Mouse (Mus musculus) embryonic facial prominence, embryonic 11.5 days (tissue): ENCODE measurements at regions not wholly inside any gene's neighbourhood (a gene's known extent, or its start where the extent isn't known, plus 50 kb on each side); places are given as distances from the start of the nearest gene placed in this dataset.
A peak's percentile ranks its signal among the peaks of the same experiment; 100 is the strongest.

Experiments used
- ATAC-seq: fragments of 200-750 bp; cut with Nextera tagmentation; replicated peaks from 2 replicates; pipeline ENCODE4 v1.8.0; 2017; ENCODE audit warnings: low read depth; ENCODE audit not compliant: insufficient number of reproducible peaks, low FRiP score, low TSS enrichment
- DNase-seq: peaks from one replicate; pipeline ENCODE4 v3.0.0-alpha.2; 2015; ENCODE audit warnings: low spot score
- H3K27ac ChIP-seq: fragments of 300-500 bp; sonication (generic); replicated peaks from 2 replicates; pipeline ENCODE4 v1.5.1; 2014; ENCODE audit warnings: mild to moderate bottlenecking, low read depth, low read length, control low read depth
- H3K27me3 ChIP-seq: fragments of 300-500 bp; sonication (generic); 2 replicates; pipeline ENCODE4 v1.6.1; 2014; ENCODE audit warnings: mild to moderate bottlenecking, low read length, moderate library complexity, mixed read lengths; ENCODE audit not compliant: control insufficient read depth, insufficient read depth
- H3K36me3 ChIP-seq: fragments of 300-500 bp; sonication (generic); replicated peaks from 2 replicates; pipeline ENCODE4 v1.6.1; 2014; ENCODE audit warnings: low read depth, mild to moderate bottlenecking, low read length, moderate library complexity, mixed read lengths; ENCODE audit not compliant: control insufficient read depth, insufficient read depth
- H3K4me1 ChIP-seq: fragments of 300-500 bp; sonication (generic); 2 replicates; pipeline ENCODE4 v1.6.1; 2014; ENCODE audit warnings: low read length, mixed read lengths; ENCODE audit not compliant: control insufficient read depth, insufficient read depth
- H3K4me2 ChIP-seq: fragments of 300-500 bp; sonication (generic); 2 replicates; pipeline ENCODE4 v1.6.1; 2014; ENCODE audit warnings: low read depth, mild to moderate bottlenecking, control low read depth, low read length, moderate library complexity
- H3K4me3 ChIP-seq: fragments of 300-500 bp; sonication (generic); 2 replicates; pipeline ENCODE4 v1.5.1; 2014; ENCODE audit warnings: low read depth, low read length, control low read depth
- H3K9ac ChIP-seq: fragments of 300-500 bp; sonication (generic); replicated peaks from 2 replicates; pipeline ENCODE4 v1.6.1; 2014; ENCODE audit warnings: mild to moderate bottlenecking, control low read depth, low read length
- H3K9me3 ChIP-seq: fragments of 300-500 bp; sonication (generic); replicated peaks from 2 replicates; pipeline ENCODE4 v1.6.1; 2016; ENCODE audit warnings: mild to moderate bottlenecking, low read length, inconsistent platforms, mixed read lengths; ENCODE audit not compliant: control insufficient read depth
- WGBS: fragments of 180-500 bp; shearing (Covaris S2); extraction: QIAGEN DNeasy Blood & Tissue Kit; methylation state at CpG from one replicate; pipeline ENCODE4 v1.1.7; 2014; 5-methylcytosine and 5-hydroxymethylcytosine counted together

DNA sequence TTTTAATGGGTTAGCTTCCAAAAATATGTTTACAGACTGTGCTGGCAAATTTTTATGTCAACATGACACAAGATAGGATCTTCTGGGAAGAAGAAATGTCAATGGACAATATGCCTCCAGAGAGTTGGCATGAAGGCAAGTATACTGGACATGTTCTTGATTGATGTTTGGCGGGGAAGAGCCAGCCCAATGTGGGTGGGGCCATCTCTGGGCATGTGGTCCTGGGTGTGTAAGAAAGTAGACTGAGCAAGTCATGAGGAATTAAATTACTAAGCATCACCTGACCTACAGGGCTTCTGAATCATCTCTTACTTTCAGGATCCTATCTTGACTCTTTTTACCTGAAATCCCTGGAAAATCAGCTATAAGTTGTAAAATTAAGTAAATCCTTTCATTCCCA is 525.0 kb upstream of the Grm7 start:
- DNase-seq (no peak), ATAC-seq (no peak)
- WGBS = 88% methylated on average over 1 of the region's 1 CpGs
- Histone ChIP-seq H3K4me3 (no peak overlapping the region), H3K27ac (no peak overlapping the region), H3K9me3 (no peaks in the 10 kb centered on the region), H3K9ac (no peak overlapping the region), H3K27me3 (no peaks in the 10 kb centered on the region), H3K4me2 (no peak overlapping the region), H3K4me1 (no peaks in the 10 kb centered on the region), H3K36me3 (no peaks in the 10 kb centered on the region)

DNA sequence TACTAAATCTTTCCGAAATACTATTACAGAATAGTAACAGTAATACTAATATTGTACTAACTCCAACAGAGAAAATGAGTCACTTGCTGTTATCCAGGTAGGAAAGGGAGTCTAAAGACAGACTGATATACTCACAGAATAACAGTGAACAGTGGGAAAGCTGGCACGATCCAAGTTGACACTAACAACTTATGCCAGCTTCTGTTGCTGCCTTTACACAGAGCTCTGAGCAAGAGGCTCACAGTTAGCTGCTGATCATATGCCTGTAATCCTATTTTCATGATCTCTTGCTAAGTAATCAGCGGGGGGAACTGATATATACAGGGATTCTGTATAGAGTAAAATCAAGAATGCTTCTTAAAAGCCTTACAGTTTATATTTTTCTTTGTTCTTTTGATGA is 513.1 kb upstream of the Grm7 start:
- Histone ChIP-seq H3K4me2 (no peak overlapping the region), H3K9me3 (no peaks in the 10 kb centered on the region), H3K4me1 (no peaks in the 10 kb centered on the region), H3K27me3 (no peaks in the 10 kb centered on the region), H3K4me3 (no peak overlapping the region), H3K36me3 (no peaks in the 10 kb centered on the region), H3K9ac (no peak overlapping the region), H3K27ac (no peak overlapping the region)
- DNase-seq = no peak
- no peak for ATAC-seq
- WGBS = 80% methylated on average over 3 of the region's 3 CpGs

DNA sequence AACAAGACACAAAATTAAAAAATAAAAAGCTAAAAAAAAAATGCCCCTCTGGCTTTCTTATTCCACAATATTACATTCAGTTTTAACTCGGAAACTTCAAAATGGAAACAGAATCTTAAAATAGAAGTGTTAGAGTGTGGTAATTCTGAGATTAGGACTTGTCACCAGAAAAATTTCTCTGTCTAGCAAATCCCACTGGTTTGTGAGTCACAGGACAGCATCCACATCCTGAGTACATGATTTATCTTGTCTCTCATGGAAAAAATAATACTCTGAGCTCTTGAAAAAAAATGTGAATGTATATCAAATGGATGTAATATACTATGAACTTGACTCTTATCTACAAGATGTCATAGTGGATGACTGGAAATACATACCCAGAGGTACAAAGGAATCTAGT is 511.8 kb upstream of the Grm7 start:
- H3K27me3 ChIP-seq = no peaks in the 10 kb centered on the region
- no peak overlapping the region for H3K4me3 ChIP-seq
- no peaks in the 10 kb centered on the region for H3K9me3 ChIP-seq
- H3K4me2 ChIP-seq = no peak overlapping the region
- no peak overlapping the region for H3K9ac ChIP-seq
- ATAC-seq = no peak
- DNase-seq = no peak
- 90% methylated on average over 1 of the region's 1 CpGs for WGBS
- no peaks in the 10 kb centered on the region for H3K36me3 ChIP-seq
- H3K4me1 ChIP-seq = no peaks in the 10 kb centered on the region
- H3K27ac ChIP-seq = no peak overlapping the region

GRCm38 (mm10) chr6:110137043-110137650 is 508.2 kb upstream of the Grm7 start:
- 54% methylated on average over 7 of the region's 7 CpGs for WGBS
- Histone ChIP-seq H3K36me3 (no peaks in the 10 kb centered on the region), H3K27me3 (no peaks in the 10 kb centered on the region), H3K4me3 (no peak overlapping the region), H3K9me3 (no peaks in the 10 kb centered on the region), H3K27ac (no peak overlapping the region), H3K4me1 (no peaks in the 10 kb centered on the region), H3K4me2 (no peak overlapping the region), H3K9ac (no peak overlapping the region)
- peak; percentile 18 for DNase-seq
- 0 out of 2 replicates have a peak, but pooled peaks have one; percentile 34 for ATAC-seq

DNA sequence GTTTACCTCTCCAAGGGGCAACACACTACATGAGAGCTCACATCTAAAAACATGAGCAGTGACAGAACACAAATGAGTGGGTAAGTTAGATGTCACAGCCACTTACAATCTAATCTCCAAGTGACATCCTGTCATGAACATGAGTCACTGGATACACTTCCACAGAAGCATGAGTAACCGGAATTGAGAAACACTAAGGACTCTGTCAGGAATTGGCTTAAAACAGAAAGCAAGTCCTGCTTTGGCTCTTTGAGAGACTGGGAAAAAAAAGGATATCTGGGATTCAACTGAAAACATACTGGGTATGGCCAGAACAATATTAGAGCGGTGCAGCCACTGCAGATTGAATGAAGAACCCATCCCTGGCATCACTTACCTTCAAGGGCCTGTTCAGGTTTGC is 506.0 kb upstream of the Grm7 start:
- DNase-seq = no peak
- 78% methylated on average over 2 of the region's 2 CpGs for WGBS
- H3K27ac ChIP-seq = no peak overlapping the region

DNA sequence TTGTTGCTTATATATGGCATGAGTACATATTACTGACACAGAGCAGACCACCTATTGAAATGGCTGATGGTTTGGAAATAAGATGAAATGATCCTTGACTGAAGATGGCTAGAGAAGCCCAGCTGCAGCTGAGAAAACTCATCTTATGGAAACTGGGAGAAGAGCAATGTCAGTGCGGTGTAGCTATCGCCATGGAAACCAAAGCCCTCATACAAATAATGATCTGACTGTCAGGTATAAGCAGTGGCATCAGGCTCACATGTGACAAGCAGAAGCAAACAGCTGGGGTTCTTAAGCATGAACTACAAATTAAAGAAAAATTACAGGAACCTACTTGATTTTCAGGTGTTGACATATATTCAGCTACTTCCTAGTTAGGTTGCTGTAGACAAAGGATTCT is 476.8 kb upstream of the Grm7 start:
- DNase-seq (no peak), ATAC-seq (no peak)
- Histone ChIP-seq H3K36me3 (no peaks in the 10 kb centered on the region), H3K9me3 (no peaks in the 10 kb centered on the region), H3K27ac (no peak overlapping the region), H3K4me1 (no peaks in the 10 kb centered on the region), H3K4me2 (no peak overlapping the region), H3K9ac (no peak overlapping the region), H3K27me3 (no peaks in the 10 kb centered on the region), H3K4me3 (no peak overlapping the region)
- 95% methylated on average over 2 of the region's 2 CpGs for WGBS

More for the DNA sequence above, 506.0 kb upstream of the Grm7 start:
- no peak for ATAC-seq
- no peaks in the 10 kb centered on the region for H3K27me3 ChIP-seq
- no peak overlapping the region for H3K4me3 ChIP-seq
- no peak overlapping the region for H3K4me2 ChIP-seq
- H3K4me1 ChIP-seq = no peaks in the 10 kb centered on the region
- H3K36me3 ChIP-seq = no peaks in the 10 kb centered on the region
- no peak overlapping the region for H3K9ac ChIP-seq
- no peaks in the 10 kb centered on the region for H3K9me3 ChIP-seq

- whole genome bisulfite sequencing = 42% methylated on average over 2 of the region's 2 CpGs
- no peaks in the 10 kb centered on the region for H3K9me3 ChIP-seq
- no peak overlapping the region for H3K27ac ChIP-seq
- no peak overlapping the region for H3K9ac ChIP-seq
- H3K4me1 ChIP-seq = no peaks in the 10 kb centered on the region
- H3K4me2 ChIP-seq = no peak overlapping the region
- no peak overlapping the region for H3K4me3 ChIP-seq
- DNase-seq (no peak), ATAC-seq (no peak)
- H3K36me3 ChIP-seq = no peaks in the 10 kb centered on the region
- H3K27me3 ChIP-seq = no peaks in the 10 kb centered on the region
Measured at GRCm38 (mm10) chr6:110205973-110206372, 439.4 kb upstream of the Grm7 start.

GRCm38 (mm10) chr6:110208822-110209221 is 436.6 kb upstream of the Grm7 start:
- DNase-seq = no peak
- ATAC-seq = no peak
- Histone ChIP-seq H3K4me3 (no peak overlapping the region), H3K9ac (no peak overlapping the region), H3K4me2 (no peak overlapping the region), H3K27me3 (no peaks in the 10 kb centered on the region), H3K9me3 (no peaks in the 10 kb centered on the region), H3K36me3 (no peaks in the 10 kb centered on the region), H3K4me1 (no peaks in the 10 kb centered on the region), H3K27ac (no peak overlapping the region)
- WGBS = 91% methylated on average over 1 of the region's 1 CpGs
